ENCODE assay signal across 10 mouse cellular contexts in the genomic region with DNA sequence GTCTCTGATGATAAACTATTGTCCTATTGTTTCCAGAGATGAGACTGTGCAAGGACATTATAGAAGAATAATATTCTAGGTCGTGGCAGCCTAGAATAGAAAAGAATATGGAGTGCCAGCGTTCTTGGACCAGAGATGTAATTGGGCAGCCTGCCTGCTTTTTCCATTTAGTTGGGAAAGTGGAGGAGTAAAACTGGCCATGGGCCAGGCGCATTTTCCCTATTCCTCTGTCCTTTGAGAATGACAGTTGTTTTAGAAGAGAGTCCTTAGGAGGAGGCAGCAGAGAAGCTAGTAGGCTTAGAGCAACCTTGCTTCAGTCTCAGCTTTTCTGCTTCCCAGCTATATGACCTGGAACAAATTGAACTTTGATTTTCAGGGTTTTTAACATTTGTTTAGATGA. TPM values are rescaled to one million over a fixed set of nuclear protein-coding genes. Genes with fewer than 3 reads are reported as not detected.
DNase-seq lines count a peak whose midpoint lies in the region; ATAC-seq and TF ChIP-seq lines count a peak whose summit lies in the region.
"Had no signal": no experiment of that assay in that cellular context is flagged by ENCODE, and none has a peak within 500 bp of the region (broad histone marks: within the 10 kb centered on the region; RNA-seq: fewer than 3 reads in every experiment).

No protein-coding gene starts in this region.

- TF ChIP-seq EP300 in liver, postnatal 0 days (IDR thresholded peaks at IDR 0.05; ENCODE audit: low read depth) = no peak

- H3K9me3 ChIP-seq in intestine, embryonic 15.5 days = no peaks in the 10 kb centered on the region
- no peaks in the 10 kb centered on the region for H3K9me3 ChIP-seq in intestine, postnatal 0 days (ENCODE audit: control insufficient read depth)
- no peaks in the 10 kb centered on the region for H3K9me3 ChIP-seq in liver, postnatal 0 days (ENCODE audit: low read length)
- H3K9me3 ChIP-seq: G1E; megakaryocyte, embryonic 14.5 days had no signal

- DNase-seq in adrenal gland, adult 2 months = peak; percentile 64
- peak; percentile 81 to 88 for DNase-seq in cerebellum, postnatal 25 days
- DNase-seq in kidney, postnatal 10 days = peak; percentile 80
- DNase-seq in liver, postnatal 0 days = peak; percentile 47

- no peak for ATAC-seq in intestine, embryonic 15.5 days
- ATAC-seq in intestine, postnatal 0 days = no peak
- ATAC-seq in liver, postnatal 0 days = no peak
- ATAC-seq in activated CD4-positive, CD25-positive, alpha-beta regulatory T cell, adult 4 months = no peak
- no peak for ATAC-seq in inflammation-experienced regulatory T-cells, adult 6 months

- H3K4me1 ChIP-seq in intestine, embryonic 15.5 days (replicated peaks) = peaks cover 17% of the 10 kb centered on the region
- H3K4me1 ChIP-seq in intestine, postnatal 0 days (replicated peaks; ENCODE audit: control insufficient read depth, insufficient read depth, low read length) = no peaks in the 10 kb centered on the region; the same call in none of the 2 replicates
- H3K4me1 ChIP-seq in liver, postnatal 0 days (ENCODE audit: insufficient read depth) = peaks cover 41% of the 10 kb centered on the region

- WGBS in intestine, embryonic 15.5 days = 49% methylated on average over 3 of the region's 3 CpGs
- WGBS in intestine, postnatal 0 days = 44% methylated on average over 3 of the region's 3 CpGs
- WGBS in liver, postnatal 0 days (ENCODE audit: insufficient replicate concordance) = 65% methylated on average over 3 of the region's 3 CpGs

- no peak overlapping the region for H3K9ac ChIP-seq in intestine, embryonic 15.5 days
- no peak overlapping the region for H3K9ac ChIP-seq in intestine, postnatal 0 days (ENCODE audit: low read depth, low read length)
- H3K9ac ChIP-seq in liver, postnatal 0 days (replicated peaks) = no peak overlapping the region

- no peak for TF ChIP-seq CTCF in intestine, postnatal 0 days (IDR thresholded peaks at IDR 0.05; ENCODE audit: low read depth)
- TF ChIP-seq CTCF in liver, postnatal 0 days (IDR thresholded peaks at IDR 0.05; ENCODE audit: low read depth) = no peak

- H3K4me2 ChIP-seq in intestine, embryonic 15.5 days (replicated peaks) = no peak overlapping the region
- H3K4me2 ChIP-seq in intestine, postnatal 0 days (replicated peaks; ENCODE audit: low read depth) = no peak overlapping the region; the same call in 1 of the 2 replicates
- H3K4me2 ChIP-seq in liver, postnatal 0 days (ENCODE audit: low read depth, low read length) = no peak overlapping the region

- H3K27ac ChIP-seq in intestine, embryonic 15.5 days = peak overlapping the region; percentile 48; the same call in 1 of the 2 replicates
- no peak overlapping the region for H3K27ac ChIP-seq in intestine, postnatal 0 days (ENCODE audit: low read depth, low read length)
- H3K27ac ChIP-seq in liver, postnatal 0 days (ENCODE audit: low read depth) = 0 out of 2 replicates have a peak overlapping the region, but pooled peaks have one; percentile 2

- H3K36me3 ChIP-seq in intestine, embryonic 15.5 days = no peaks in the 10 kb centered on the region
- peaks cover 6% of the 10 kb centered on the region; the same call in 1 of the 2 replicates for H3K36me3 ChIP-seq in intestine, postnatal 0 days (ENCODE audit: control insufficient read depth, insufficient read depth)
- no peaks in the 10 kb centered on the region for H3K36me3 ChIP-seq in liver, postnatal 0 days (replicated peaks; ENCODE audit: insufficient read depth, low read length)

- no peaks in the 10 kb centered on the region for H3K27me3 ChIP-seq in intestine, embryonic 15.5 days (replicated peaks)
- H3K27me3 ChIP-seq in intestine, postnatal 0 days (replicated peaks; ENCODE audit: control insufficient read depth, insufficient read depth, low read length) = no peaks in the 10 kb centered on the region
- H3K27me3 ChIP-seq in liver, postnatal 0 days (ENCODE audit: insufficient read depth, low read length) = no peaks in the 10 kb centered on the region
- H3K27me3 ChIP-seq: megakaryocyte, embryonic 14.5 days had no signal

- H3K4me3 ChIP-seq in intestine, embryonic 15.5 days (replicated peaks) = no peak overlapping the region
- no peak overlapping the region for H3K4me3 ChIP-seq in intestine, postnatal 0 days (ENCODE audit: low read depth, low read length)
- no peak overlapping the region for H3K4me3 ChIP-seq in liver, postnatal 0 days (ENCODE audit: low read depth, low read length)
- H3K4me3 ChIP-seq: megakaryocyte, embryonic 14.5 days had no signal

RNA-seq across cellular contexts. Expression of a gene that starts 13.6 kb away (rescaled TPM):
- 16.9 and 18.7 TPM in 2 replicates for polyA plus RNA-seq in intestine, embryonic 15.5 days (2015; fragmentation: Nextera tagmentation; extraction: Ambion mirVana)
- 16.9 and 17.6 TPM in 2 replicates for polyA plus RNA-seq in intestine, postnatal 0 days (2015; fragmentation: Nextera tagmentation; extraction: Ambion mirVana)
- total RNA-seq in adrenal gland, adult 2 months (2021) = 10 to 100 TPM; 50.4 to 57.8 TPM
- polyA plus RNA-seq in adrenal gland, adult 2 months (2012; rRNA removed) = 61.5 and 62.6 TPM in 2 replicates
- polyA plus RNA-seq in liver, postnatal 0 days (2015; fragmentation: Nextera tagmentation; extraction: Ambion mirVana) = 8.6 and 10.8 TPM in 2 replicates
- 10 to 100 TPM; 21.8 to 29.4 TPM for polyA plus RNA-seq in activated CD4-positive, CD25-positive, alpha-beta regulatory T cell, adult 4 months (2017; shearing (Covaris generic))
- 10 to 100 TPM; 21.2 to 32.8 (median 26.7) TPM for polyA plus RNA-seq in inflammation-experienced regulatory T-cells, adult 6 months (2017; shearing (Covaris generic))

RNA-seq across cellular contexts. Expression of a gene that starts 43.4 kb away (rescaled TPM):
- 0.10 and 0.15 TPM in 2 replicates for polyA plus RNA-seq in intestine, embryonic 15.5 days (2015; fragmentation: Nextera tagmentation; extraction: Ambion mirVana)
- 0.03 and 0.10 TPM in 2 replicates for polyA plus RNA-seq in intestine, postnatal 0 days (2015; fragmentation: Nextera tagmentation; extraction: Ambion mirVana)
- under 1 TPM in 1 of 2 experiments, not detected in 1; 0.07 TPM for total RNA-seq in adrenal gland, adult 2 months (2021)
- polyA plus RNA-seq in adrenal gland, adult 2 months (2012; rRNA removed) = not detected in 2 replicates
- not detected in 2 replicates for polyA plus RNA-seq in liver, postnatal 0 days (2015; fragmentation: Nextera tagmentation; extraction: Ambion mirVana)
- polyA plus RNA-seq in activated CD4-positive, CD25-positive, alpha-beta regulatory T cell, adult 4 months (2017; shearing (Covaris generic)) = not detected
- not detected for polyA plus RNA-seq in inflammation-experienced regulatory T-cells, adult 6 months (2017; shearing (Covaris generic))
- polyA plus RNA-seq: G1E had no signal
